Mouse (Mus musculus): Measurements from ENCODE around the gene Prim2. TPM values are rescaled to one million over a fixed set of nuclear protein-coding genes. Genes with fewer than 3 reads are reported as not detected.

The Prim2 gene
- total RNA-seq, 1 experiment = 39.0 TPM

- Histone ChIP-seq H3K27ac (ENCODE audit: insufficient read depth, low read depth, low read length, poor library complexity, severe bottlenecking) (no peak overlapping the region), H3K36me3 (ENCODE audit: control insufficient read depth, insufficient read depth, low read length, poor library complexity, severe bottlenecking) (no peaks in the 10 kb centered on the region), H3K4me1 (ENCODE audit: control insufficient read depth in 2 of 2, insufficient read depth in 2 of 2, low read length in 2 of 2, poor library complexity in 1 of 2) (no peaks in the 10 kb centered on the region), H3K9ac (ENCODE audit: insufficient read depth, low read depth, low read length, poor library complexity, severe bottlenecking) (no peak overlapping the region), H3K4me3 (ENCODE audit: insufficient read depth in 1 of 2, low read depth in 1 of 2, low read length in 2 of 2, poor library complexity in 1 of 2, severe bottlenecking in 1 of 2) (no peak overlapping the region), H3K9me3 (ENCODE audit: control insufficient read depth, insufficient read depth, low read depth, low read length) (no peaks in the 10 kb centered on the region)
- no peak for TF ChIP-seq HCFC1 (IDR thresholded peaks at IDR 0.05; ENCODE audit: borderline replicate concordance, insufficient read depth, low read length)
- no peak for TF ChIP-seq ZNF384 (IDR thresholded peaks at IDR 0.05; ENCODE audit: low read depth, low read length)
- no peak for TF ChIP-seq CHD2 (IDR thresholded peaks at IDR 0.05; ENCODE audit: low read depth, low read length)
- TF ChIP-seq ZC3H11A (IDR thresholded peaks at IDR 0.05; ENCODE audit: borderline replicate concordance, low read depth, low read length) = no peak
- in situ Hi-C loops (cut with MboI; ENCODE audit: low sequenced_read_pairs in 2 of 2, unreplicated experiment in 2 of 2) = no loop called here
- no peak for DNase-seq (ENCODE audit: low read depth, low spot score)
Measured at GRCm38 (mm10) chr1:33529543-33530232, 139.9 kb downstream of the Prim2 start.

- TF ChIP-seq MAFK (IDR thresholded peaks at IDR 0.05; ENCODE audit: insufficient read depth, low read depth, low read length) (no peak), ZNF384 (IDR thresholded peaks at IDR 0.05; ENCODE audit: low read depth, low read length) (no peak), ZC3H11A (IDR thresholded peaks at IDR 0.05; ENCODE audit: borderline replicate concordance, low read depth, low read length) (no peak), HCFC1 (IDR thresholded peaks at IDR 0.05; ENCODE audit: borderline replicate concordance, insufficient read depth, low read length) (no peak), CHD2 (IDR thresholded peaks at IDR 0.05; ENCODE audit: low read depth, low read length) (no peak)
- no peak overlapping the region for H3K9ac ChIP-seq (ENCODE audit: insufficient read depth, low read depth, low read length, poor library complexity, severe bottlenecking)
- H3K36me3 ChIP-seq (ENCODE audit: control insufficient read depth, insufficient read depth, low read length, poor library complexity, severe bottlenecking) = no peaks in the 10 kb centered on the region
- no peak overlapping the region for H3K27ac ChIP-seq (ENCODE audit: insufficient read depth, low read depth, low read length, poor library complexity, severe bottlenecking)
- H3K4me1 ChIP-seq (ENCODE audit: control insufficient read depth in 2 of 2, insufficient read depth in 2 of 2, low read length in 2 of 2, poor library complexity in 1 of 2) = no peaks in the 10 kb centered on the region
- H3K9me3 ChIP-seq (ENCODE audit: control insufficient read depth, insufficient read depth, low read depth, low read length) = no peaks in the 10 kb centered on the region
- in situ Hi-C loops (cut with MboI; ENCODE audit: low sequenced_read_pairs in 2 of 2, unreplicated experiment in 2 of 2) = no loop called here
- DNase-seq (ENCODE audit: low read depth, low spot score) = no peak
- no peak overlapping the region for H3K4me3 ChIP-seq (ENCODE audit: insufficient read depth in 1 of 2, low read depth in 1 of 2, low read length in 2 of 2, poor library complexity in 1 of 2, severe bottlenecking in 1 of 2)
Measured at GRCm38 (mm10) chr1:33527352-33527863, 142.2 kb downstream of the Prim2 start.

- Histone ChIP-seq H3K4me3 (ENCODE audit: insufficient read depth in 1 of 2, low read depth in 1 of 2, low read length in 2 of 2, poor library complexity in 1 of 2, severe bottlenecking in 1 of 2) (no peak overlapping the region), H3K9ac (ENCODE audit: insufficient read depth, low read depth, low read length, poor library complexity, severe bottlenecking) (no peak overlapping the region), H3K4me1 (ENCODE audit: control insufficient read depth in 2 of 2, insufficient read depth in 2 of 2, low read length in 2 of 2, poor library complexity in 1 of 2) (no peaks in the 10 kb centered on the region), H3K27ac (ENCODE audit: insufficient read depth, low read depth, low read length, poor library complexity, severe bottlenecking) (no peak overlapping the region), H3K9me3 (ENCODE audit: control insufficient read depth, insufficient read depth, low read depth, low read length) (no peaks in the 10 kb centered on the region), H3K36me3 (ENCODE audit: control insufficient read depth, insufficient read depth, low read length, poor library complexity, severe bottlenecking) (no peaks in the 10 kb centered on the region)
- no peak for TF ChIP-seq ZNF384 (IDR thresholded peaks at IDR 0.05; ENCODE audit: low read depth, low read length)
- TF ChIP-seq HCFC1 (IDR thresholded peaks at IDR 0.05; ENCODE audit: borderline replicate concordance, insufficient read depth, low read length) = no peak
- TF ChIP-seq MAFK (IDR thresholded peaks at IDR 0.05; ENCODE audit: insufficient read depth, low read depth, low read length) = no peak
- TF ChIP-seq CHD2 (IDR thresholded peaks at IDR 0.05; ENCODE audit: low read depth, low read length) = no peak
- TF ChIP-seq ZC3H11A (IDR thresholded peaks at IDR 0.05; ENCODE audit: borderline replicate concordance, low read depth, low read length) = no peak
- DNase-seq (ENCODE audit: low read depth, low spot score) = no peak
- in situ Hi-C loops (cut with MboI; ENCODE audit: low sequenced_read_pairs in 2 of 2, unreplicated experiment in 2 of 2) = no loop called here
Measured at GRCm38 (mm10) chr1:33523223-33523622, 146.4 kb downstream of the Prim2 start.

DNA sequence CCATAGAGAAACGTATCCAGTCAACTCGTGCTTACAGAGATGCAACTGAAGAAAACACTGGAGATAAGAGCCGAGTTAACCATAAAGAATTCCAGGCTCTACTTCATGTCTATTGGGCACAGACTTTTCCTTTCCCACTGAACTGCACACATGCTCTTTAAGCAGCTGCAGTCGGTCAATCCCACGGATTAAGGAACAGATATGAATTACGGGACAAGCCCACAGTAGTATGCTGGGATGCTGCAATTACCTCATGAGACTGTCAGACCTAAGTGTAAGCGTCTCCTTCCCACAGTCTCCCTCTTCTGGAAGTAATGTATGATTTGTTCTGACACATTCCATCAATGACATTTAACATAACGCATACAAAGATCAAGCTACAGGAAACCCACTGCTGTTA lies 154.5 kb downstream of the Prim2 start:
- Histone ChIP-seq H3K4me1 (ENCODE audit: control insufficient read depth in 2 of 2, insufficient read depth in 2 of 2, low read length in 2 of 2, poor library complexity in 1 of 2) (no peaks in the 10 kb centered on the region), H3K9ac (ENCODE audit: insufficient read depth, low read depth, low read length, poor library complexity, severe bottlenecking) (no peak overlapping the region), H3K4me3 (ENCODE audit: insufficient read depth in 1 of 2, low read depth in 1 of 2, low read length in 2 of 2, poor library complexity in 1 of 2, severe bottlenecking in 1 of 2) (no peak overlapping the region), H3K36me3 (ENCODE audit: control insufficient read depth, insufficient read depth, low read length, poor library complexity, severe bottlenecking) (no peaks in the 10 kb centered on the region), H3K27ac (ENCODE audit: insufficient read depth, low read depth, low read length, poor library complexity, severe bottlenecking) (no peak overlapping the region), H3K9me3 (ENCODE audit: control insufficient read depth, insufficient read depth, low read depth, low read length) (no peaks in the 10 kb centered on the region)
- no peak for DNase-seq (ENCODE audit: low read depth, low spot score)
- no peak for TF ChIP-seq MAFK (IDR thresholded peaks at IDR 0.05; ENCODE audit: insufficient read depth, low read depth, low read length)
- TF ChIP-seq ZNF384 (IDR thresholded peaks at IDR 0.05; ENCODE audit: low read depth, low read length) = no peak
- no peak for TF ChIP-seq ZC3H11A (IDR thresholded peaks at IDR 0.05; ENCODE audit: borderline replicate concordance, low read depth, low read length)
- no peak for TF ChIP-seq CHD2 (IDR thresholded peaks at IDR 0.05; ENCODE audit: low read depth, low read length)
- no peak for TF ChIP-seq HCFC1 (IDR thresholded peaks at IDR 0.05; ENCODE audit: borderline replicate concordance, insufficient read depth, low read length)
- in situ Hi-C loops (cut with MboI; ENCODE audit: low sequenced_read_pairs in 2 of 2, unreplicated experiment in 2 of 2) = no loop called here
